Mouse (Mus musculus) ES-E14 (cell line): ENCODE results near the gene Pdzd2.

Source experiments
- CHD2 ChIP-seq: IDR thresholded peaks from 2 replicates; pipeline ENCODE4 v1.6.1; 2014; ENCODE audit warnings: mild to moderate bottlenecking, low read depth, low read length, inconsistent platforms
- HCFC1 ChIP-seq: IDR thresholded peaks from 2 replicates; pipeline ENCODE4 v1.6.1; 2012; ENCODE audit warnings: low read length, inconsistent platforms, borderline replicate concordance; ENCODE audit not compliant: insufficient read depth
- MAFK ChIP-seq: IDR thresholded peaks from 2 replicates; pipeline ENCODE4 v1.6.1; 2014; ENCODE audit warnings: mild to moderate bottlenecking, low read depth, low read length, inconsistent platforms; ENCODE audit not compliant: insufficient read depth

- no peak for TF ChIP-seq HCFC1
- no peak for TF ChIP-seq CHD2
- no peak for TF ChIP-seq MAFK
Measured at GRCm38 (mm10) chr15:12433893-12434599, 305.7 kb downstream of the Pdzd2 start.
